Comparison of ENCODE assay signal across 8 mouse cellular contexts in genomic region chr3:88536103-88536930, GRCm38 (mm10). TPM values are rescaled to one million over a fixed set of nuclear protein-coding genes. Genes with fewer than 3 reads are reported as not detected.
DNase-seq lines count a peak whose midpoint lies in the region; ATAC-seq and TF ChIP-seq lines count a peak whose summit lies in the region.

No protein-coding gene starts in this region.

- H3K4me3 ChIP-seq in ES-E14 (ENCODE audit: insufficient read depth in 1 of 2, low read depth in 1 of 2, low read length in 2 of 2, poor library complexity in 1 of 2, severe bottlenecking in 1 of 2), result peak overlapping the region; percentile 41 to 54
- peak overlapping the region; percentile 86 for H3K4me3 ChIP-seq in forebrain, embryonic 14.5 days (ENCODE audit: low read depth, low read length)
- peak overlapping the region; percentile 39 for H3K4me3 ChIP-seq in heart, embryonic 16.5 days (ENCODE audit: low read length)
- peak overlapping the region; percentile 56 for H3K4me3 ChIP-seq in liver, embryonic 11.5 days (ENCODE audit: low read depth, low read length)
- peak overlapping the region; percentile 48 for H3K4me3 ChIP-seq in midbrain, postnatal 0 days (ENCODE audit: low read depth, low read length)

- H3K36me3 ChIP-seq in ES-E14 (ENCODE audit: control insufficient read depth, insufficient read depth, low read length, poor library complexity, severe bottlenecking), result peaks cover 23% of the 10 kb centered on the region
- peaks cover 66% of the 10 kb centered on the region for H3K36me3 ChIP-seq in forebrain, embryonic 14.5 days (ENCODE audit: control insufficient read depth, insufficient read depth, low read length)
- peaks cover 18% of the 10 kb centered on the region for H3K36me3 ChIP-seq in heart, embryonic 16.5 days (ENCODE audit: control insufficient read depth, insufficient read depth)
- no peaks in the 10 kb centered on the region; the same call in 1 of the 2 replicates for H3K36me3 ChIP-seq in liver, embryonic 11.5 days (ENCODE audit: control insufficient read depth, insufficient read depth, low read length)
- H3K36me3 ChIP-seq in midbrain, postnatal 0 days (ENCODE audit: insufficient read depth, low read length), result peaks cover 23% of the 10 kb centered on the region

- WGBS in forebrain, embryonic 14.5 days, result 4% methylated on average over 58 of the region's 64 CpGs
- 11% methylated on average over 64 of the region's 64 CpGs for WGBS in heart, embryonic 16.5 days
- WGBS in liver, embryonic 11.5 days, result 5% methylated on average over 64 of the region's 64 CpGs
- 2% methylated on average over 63 of the region's 64 CpGs for WGBS in midbrain, postnatal 0 days

- TF ChIP-seq CTCF in midbrain, postnatal 0 days (IDR thresholded peaks at IDR 0.05), result no peak

- ATAC-seq in cerebellum, adult (ENCODE audit: insufficient number of reproducible peaks, low FRiP score, low TSS enrichment), result peak; percentile 67; the same call in 1 of the 2 replicates
- no peak for ATAC-seq in forebrain, embryonic 14.5 days
- peak; percentile 18; the same call in 1 of the 2 replicates for ATAC-seq in heart, embryonic 16.5 days (replicated peaks; ENCODE audit: extremely low read depth, insufficient read depth, low FRiP score)
- peak; percentile 85 for ATAC-seq in liver, embryonic 11.5 days (replicated peaks; ENCODE audit: low FRiP score)
- ATAC-seq in midbrain, postnatal 0 days (ENCODE audit: low FRiP score), result no peak

- no peak overlapping the region for H3K27ac ChIP-seq in ES-E14 (ENCODE audit: insufficient read depth, low read depth, low read length, poor library complexity, severe bottlenecking)
- peak overlapping the region; percentile 69 for H3K27ac ChIP-seq in forebrain, embryonic 14.5 days (ENCODE audit: low read depth, low read length)
- H3K27ac ChIP-seq in heart, embryonic 16.5 days (ENCODE audit: low read length), result peak overlapping the region; percentile 14; the same call in 1 of the 2 replicates
- H3K27ac ChIP-seq in liver, embryonic 11.5 days (ENCODE audit: low read depth, low read length), result peak overlapping the region; percentile 84
- peak overlapping the region; percentile 48 for H3K27ac ChIP-seq in midbrain, postnatal 0 days (ENCODE audit: low read depth, low read length)

- no peak for DNase-seq in ES-E14 (ENCODE audit: low read depth, low spot score)
- DNase-seq in forebrain, embryonic 14.5 days (ENCODE audit: low spot score), result peak; percentile 66
- peak; percentile 88 for DNase-seq in kidney, postnatal 14 days
- peak; percentile 84 for DNase-seq in liver, embryonic 11.5 days (ENCODE audit: low spot score)
- peak; percentile 63 for DNase-seq in midbrain, postnatal 0 days (ENCODE audit: low spot score)
- DNase-seq in thymus, postnatal 4 days, result peak; percentile 55

- H3K4me1 ChIP-seq in ES-E14 (ENCODE audit: control insufficient read depth in 2 of 2, insufficient read depth in 2 of 2, low read length in 2 of 2, poor library complexity in 1 of 2), result peaks cover 5 to 41% of the 10 kb centered on the region in 2 experiments
- H3K4me1 ChIP-seq in forebrain, embryonic 14.5 days (ENCODE audit: control insufficient read depth, insufficient read depth, low read length), result peaks cover 51% of the 10 kb centered on the region
- peaks cover 57% of the 10 kb centered on the region for H3K4me1 ChIP-seq in heart, embryonic 16.5 days (ENCODE audit: control insufficient read depth, insufficient read depth, low read length)
- H3K4me1 ChIP-seq in liver, embryonic 11.5 days (replicated peaks; ENCODE audit: control insufficient read depth, insufficient read depth, low read length), result peaks cover 60% of the 10 kb centered on the region
- H3K4me1 ChIP-seq in midbrain, postnatal 0 days (ENCODE audit: insufficient read depth, low read length), result peaks cover 19% of the 10 kb centered on the region

- no peaks in the 10 kb centered on the region for H3K27me3 ChIP-seq in forebrain, embryonic 14.5 days (replicated peaks; ENCODE audit: control insufficient read depth, insufficient read depth, low read length)
- no peaks in the 10 kb centered on the region for H3K27me3 ChIP-seq in heart, embryonic 16.5 days (ENCODE audit: control insufficient read depth, insufficient read depth, low read length)
- H3K27me3 ChIP-seq in liver, embryonic 11.5 days (replicated peaks; ENCODE audit: control insufficient read depth, insufficient read depth, low read length), result no peaks in the 10 kb centered on the region
- no peaks in the 10 kb centered on the region for H3K27me3 ChIP-seq in midbrain, postnatal 0 days (ENCODE audit: insufficient read depth, low read length)

- in situ Hi-C loops in ES-E14 (cut with MboI; ENCODE audit: low sequenced_read_pairs in 2 of 2, unreplicated experiment in 2 of 2), result no loop called here

- H3K4me2 ChIP-seq in forebrain, embryonic 14.5 days (ENCODE audit: low read length), result peak overlapping the region; percentile 92
- H3K4me2 ChIP-seq in heart, embryonic 16.5 days (ENCODE audit: low read depth, low read length), result peak overlapping the region; percentile 60
- H3K4me2 ChIP-seq in liver, embryonic 11.5 days, result peak overlapping the region; percentile 93
- peak overlapping the region; percentile 84 for H3K4me2 ChIP-seq in midbrain, postnatal 0 days (ENCODE audit: low read depth, low read length, poor library complexity, severe bottlenecking)

- no peaks in the 10 kb centered on the region for H3K9me3 ChIP-seq in ES-E14 (ENCODE audit: control insufficient read depth, insufficient read depth, low read depth, low read length)
- H3K9me3 ChIP-seq in forebrain, embryonic 14.5 days (replicated peaks; ENCODE audit: control insufficient read depth, low read length), result no peaks in the 10 kb centered on the region
- no peaks in the 10 kb centered on the region for H3K9me3 ChIP-seq in heart, embryonic 16.5 days (replicated peaks; ENCODE audit: control insufficient read depth, low read length)
- H3K9me3 ChIP-seq in liver, embryonic 11.5 days (ENCODE audit: control insufficient read depth, low read length), result no peaks in the 10 kb centered on the region
- no peaks in the 10 kb centered on the region for H3K9me3 ChIP-seq in midbrain, postnatal 0 days (ENCODE audit: low read length)

- H3K9ac ChIP-seq in ES-E14 (ENCODE audit: insufficient read depth, low read depth, low read length, poor library complexity, severe bottlenecking), result peak overlapping the region; percentile 22
- H3K9ac ChIP-seq in forebrain, embryonic 14.5 days (ENCODE audit: low read length), result peak overlapping the region; percentile 100
- peak overlapping the region; percentile 51 for H3K9ac ChIP-seq in heart, embryonic 16.5 days (ENCODE audit: low read length)
- H3K9ac ChIP-seq in liver, embryonic 11.5 days (ENCODE audit: low read depth, low read length), result peak overlapping the region; percentile 70
- peak overlapping the region; percentile 44 for H3K9ac ChIP-seq in midbrain, postnatal 0 days (replicated peaks; ENCODE audit: low read length, poor library complexity, severe bottlenecking)

TF ChIP-seq in ES-E14, 5 proteins besides CTCF, POLR2A, EP300 and RAD21:
- no peak for TF ChIP-seq ZC3H11A (IDR thresholded peaks at IDR 0.05; ENCODE audit: borderline replicate concordance, low read depth, low read length)
- no peak for TF ChIP-seq MAFK (IDR thresholded peaks at IDR 0.05; ENCODE audit: insufficient read depth, low read depth, low read length)
TF ChIP-seq in ES-E14: peak in this region for 0.

RNA-seq across cellular contexts. Expression of gene Mex3a, which starts 4.1 kb away (rescaled TPM):
- 24.9 and 29.8 TPM in 2 replicates for total RNA-seq in ES-E14 (2012; rRNA removed)
- 48.8 and 50.1 TPM in 2 replicates for polyA plus RNA-seq in forebrain, embryonic 14.5 days (2014; fragmentation: Nextera tagmentation; extraction: Ambion mirVana)
- 5.3 and 5.7 TPM in 2 replicates for polyA plus RNA-seq in heart, embryonic 16.5 days (2015; fragmentation: Nextera tagmentation; extraction: Ambion mirVana)
- 9.4 and 10.2 TPM in 2 replicates for polyA plus RNA-seq in liver, embryonic 11.5 days (2014; fragmentation: Nextera tagmentation; extraction: Ambion mirVana)
- 56.9 and 58.2 TPM in 2 replicates for total RNA-seq in midbrain, postnatal 0 days (2014; rRNA removed)
- 15.4 and 16.1 TPM in 2 replicates for polyA plus RNA-seq in midbrain, postnatal 0 days (2015; fragmentation: Nextera tagmentation; extraction: Ambion mirVana)

RNA-seq across cellular contexts. Expression of gene Rab25, which starts 11.8 kb away (rescaled TPM):
- 2.1 and 4.0 TPM in 2 replicates for total RNA-seq in ES-E14 (2012; rRNA removed)
- not detected in 2 replicates for polyA plus RNA-seq in forebrain, embryonic 14.5 days (2014; fragmentation: Nextera tagmentation; extraction: Ambion mirVana)
- polyA plus RNA-seq in heart, embryonic 16.5 days (2015; fragmentation: Nextera tagmentation; extraction: Ambion mirVana), result 2.2 and 5.2 TPM in 2 replicates
- polyA plus RNA-seq in liver, embryonic 11.5 days (2014; fragmentation: Nextera tagmentation; extraction: Ambion mirVana), result 1.1 and 1.2 TPM in 2 replicates
- 0.60 TPM in 1 of 2 replicates, not detected in the other for total RNA-seq in midbrain, postnatal 0 days (2014; rRNA removed)
- 0.46 TPM in 1 of 2 replicates, not detected in the other for polyA plus RNA-seq in midbrain, postnatal 0 days (2015; fragmentation: Nextera tagmentation; extraction: Ambion mirVana)

RNA-seq across cellular contexts. Expression of gene Lamtor2, which starts 16.6 kb away (rescaled TPM):
- 108 and 112 TPM in 2 replicates for total RNA-seq in ES-E14 (2012; rRNA removed)
- polyA plus RNA-seq in forebrain, embryonic 14.5 days (2014; fragmentation: Nextera tagmentation; extraction: Ambion mirVana), result 107 and 122 TPM in 2 replicates
- polyA plus RNA-seq in heart, embryonic 16.5 days (2015; fragmentation: Nextera tagmentation; extraction: Ambion mirVana), result 136 and 139 TPM in 2 replicates
- 111 and 120 TPM in 2 replicates for polyA plus RNA-seq in liver, embryonic 11.5 days (2014; fragmentation: Nextera tagmentation; extraction: Ambion mirVana)
- 46.7 and 66.0 TPM in 2 replicates for total RNA-seq in midbrain, postnatal 0 days (2014; rRNA removed)
- polyA plus RNA-seq in midbrain, postnatal 0 days (2015; fragmentation: Nextera tagmentation; extraction: Ambion mirVana), result 187 and 205 TPM in 2 replicates

RNA-seq across cellular contexts. Expression of gene Ubqln4, which starts 17.2 kb away (rescaled TPM):
- 103 and 135 TPM in 2 replicates for total RNA-seq in ES-E14 (2012; rRNA removed)
- polyA plus RNA-seq in forebrain, embryonic 14.5 days (2014; fragmentation: Nextera tagmentation; extraction: Ambion mirVana), result 40.5 and 43.3 TPM in 2 replicates
- 28.8 and 32.0 TPM in 2 replicates for polyA plus RNA-seq in heart, embryonic 16.5 days (2015; fragmentation: Nextera tagmentation; extraction: Ambion mirVana)
- 65.8 and 67.7 TPM in 2 replicates for polyA plus RNA-seq in liver, embryonic 11.5 days (2014; fragmentation: Nextera tagmentation; extraction: Ambion mirVana)
- total RNA-seq in midbrain, postnatal 0 days (2014; rRNA removed), result 103 and 120 TPM in 2 replicates
- polyA plus RNA-seq in midbrain, postnatal 0 days (2015; fragmentation: Nextera tagmentation; extraction: Ambion mirVana), result 29.7 and 30.4 TPM in 2 replicates

RNA-seq across cellular contexts. Expression of gene Lmna, which starts 26.6 kb away (rescaled TPM):
- total RNA-seq in ES-E14 (2012; rRNA removed), result 80.1 and 121 TPM in 2 replicates
- 18.0 and 28.5 TPM in 2 replicates for polyA plus RNA-seq in forebrain, embryonic 14.5 days (2014; fragmentation: Nextera tagmentation; extraction: Ambion mirVana)
- 127 and 129 TPM in 2 replicates for polyA plus RNA-seq in heart, embryonic 16.5 days (2015; fragmentation: Nextera tagmentation; extraction: Ambion mirVana)
- polyA plus RNA-seq in liver, embryonic 11.5 days (2014; fragmentation: Nextera tagmentation; extraction: Ambion mirVana), result 155 and 157 TPM in 2 replicates
- 57.6 and 75.0 TPM in 2 replicates for total RNA-seq in midbrain, postnatal 0 days (2014; rRNA removed)
- 74.1 and 77.2 TPM in 2 replicates for polyA plus RNA-seq in midbrain, postnatal 0 days (2015; fragmentation: Nextera tagmentation; extraction: Ambion mirVana)

Comparison
In these comparisons a context has a peak if more than half of its experiments do, and no peak if none do; other contexts are left out.
1. H3K9ac ChIP-seq: peak in every context shown above with its lines; median percentile 100 in forebrain, embryonic 14.5 days; 70 in liver, embryonic 11.5 days; 51 in heart, embryonic 16.5 days; 44 in midbrain, postnatal 0 days; 22 in ES-E14.
2. ATAC-seq: peak in cerebellum, adult (single experiment), heart, embryonic 16.5 days (single experiment) and liver, embryonic 11.5 days (single experiment); none in forebrain, embryonic 14.5 days (single experiment) and midbrain, postnatal 0 days (single experiment).
3. Peak in every context shown above with its lines, with median percentiles within 50 percentile points of each other: H3K4me3 ChIP-seq and H3K4me2 ChIP-seq.